Mouse (Mus musculus): ENCODE results near the gene Stard9. TPM values are rescaled to one million over a fixed set of nuclear protein-coding genes. Genes with fewer than 3 reads are reported as not detected.
A peak's percentile ranks its signal among the peaks of the same experiment; 100 is the strongest.

The Stard9 gene
- total and polyA plus RNA-seq, 3 experiments: 0.54 to 12.3 (median 3.7) TPM

DNA sequence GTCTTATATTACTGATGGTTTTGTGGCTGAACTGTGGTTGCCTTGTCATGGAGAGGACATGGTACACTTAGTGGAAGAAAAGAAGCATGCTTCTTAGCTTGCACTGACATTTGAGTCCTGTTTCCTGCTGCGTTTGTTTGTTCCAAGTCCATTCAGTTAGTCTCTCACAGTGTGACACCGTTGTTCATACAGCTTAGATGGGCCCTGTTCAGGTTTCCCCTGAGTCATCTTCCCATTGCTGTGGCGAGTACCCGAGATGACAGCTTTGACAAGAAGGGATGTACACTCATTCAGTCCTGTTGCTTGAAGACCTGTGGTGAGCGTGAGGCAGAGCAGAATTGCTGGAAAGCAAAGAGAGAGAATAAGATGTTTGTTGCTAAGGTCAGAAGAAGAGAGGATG lies 29.6 kb downstream of the Stard9 start:
- H3K9me3 ChIP-seq (replicated peaks): no peaks in the 10 kb centered on the region
- H3K27me3 ChIP-seq (ENCODE audit: insufficient read depth, low read length): no peaks in the 10 kb centered on the region; the same call in 1 of the 2 replicates
- no peak for DNase-seq (ENCODE audit: low spot score)
- no peak overlapping the region for H3K4me3 ChIP-seq (ENCODE audit: low read depth, low read length)
- H3K36me3 ChIP-seq (replicated peaks): no peaks in the 10 kb centered on the region
- no peak for TF ChIP-seq CTCF (IDR thresholded peaks at IDR 0.05; ENCODE audit: low read depth, low read length)
- H3K4me1 ChIP-seq (ENCODE audit: insufficient read depth, low read depth, low read length): peaks cover 68% of the 10 kb centered on the region
- no peak for ATAC-seq (ENCODE audit: extremely low read depth, insufficient number of reproducible peaks, low FRiP score, poor library complexity, severe bottlenecking)

DNA sequence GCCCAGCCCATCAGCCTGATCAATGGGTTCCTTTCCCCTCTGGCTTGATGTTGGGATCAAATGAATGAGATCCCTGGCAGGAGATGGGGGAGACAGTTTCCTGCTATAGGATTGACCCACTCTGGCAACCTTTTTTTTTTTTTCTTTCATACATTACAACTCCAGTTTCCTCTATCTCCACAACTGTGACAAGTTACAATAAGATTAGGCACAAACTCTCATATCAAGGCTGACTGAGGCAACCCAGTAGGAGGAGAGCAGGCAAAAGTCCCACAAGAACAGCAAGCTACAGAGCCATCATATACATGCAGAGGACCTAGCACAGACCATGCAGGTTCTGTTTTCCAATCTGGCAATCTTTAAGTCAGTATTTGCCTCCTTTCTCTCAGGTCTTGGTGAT lies 30.4 kb downstream of the Stard9 start:
- ATAC-seq (ENCODE audit: extremely low read depth, insufficient number of reproducible peaks, low FRiP score, poor library complexity, severe bottlenecking) (no peak), DNase-seq (ENCODE audit: low spot score) (no peak)
- no peaks in the 10 kb centered on the region for H3K36me3 ChIP-seq (replicated peaks)
- no peaks in the 10 kb centered on the region for H3K9me3 ChIP-seq (replicated peaks)
- TF ChIP-seq POLR2AphosphoS5 (IDR thresholded peaks at IDR 0.05; ENCODE audit: insufficient replicate concordance, low read depth, low read length): no peak
- TF ChIP-seq GATA2 (IDR thresholded peaks at IDR 0.05; ENCODE audit: borderline replicate concordance, low read depth, low read length): no peak
- TF ChIP-seq TAL1 (conservative IDR thresholded peaks at IDR 0.05; ENCODE audit: low read depth, low read length): no peak
- H3K4me3 ChIP-seq (ENCODE audit: low read depth, low read length): no peak overlapping the region
- H3K27me3 ChIP-seq (ENCODE audit: insufficient read depth, low read length): peaks cover 6% of the 10 kb centered on the region; the same call in 1 of the 2 replicates
- peaks cover 75% of the 10 kb centered on the region for H3K4me1 ChIP-seq (ENCODE audit: insufficient read depth, low read depth, low read length)

DNA sequence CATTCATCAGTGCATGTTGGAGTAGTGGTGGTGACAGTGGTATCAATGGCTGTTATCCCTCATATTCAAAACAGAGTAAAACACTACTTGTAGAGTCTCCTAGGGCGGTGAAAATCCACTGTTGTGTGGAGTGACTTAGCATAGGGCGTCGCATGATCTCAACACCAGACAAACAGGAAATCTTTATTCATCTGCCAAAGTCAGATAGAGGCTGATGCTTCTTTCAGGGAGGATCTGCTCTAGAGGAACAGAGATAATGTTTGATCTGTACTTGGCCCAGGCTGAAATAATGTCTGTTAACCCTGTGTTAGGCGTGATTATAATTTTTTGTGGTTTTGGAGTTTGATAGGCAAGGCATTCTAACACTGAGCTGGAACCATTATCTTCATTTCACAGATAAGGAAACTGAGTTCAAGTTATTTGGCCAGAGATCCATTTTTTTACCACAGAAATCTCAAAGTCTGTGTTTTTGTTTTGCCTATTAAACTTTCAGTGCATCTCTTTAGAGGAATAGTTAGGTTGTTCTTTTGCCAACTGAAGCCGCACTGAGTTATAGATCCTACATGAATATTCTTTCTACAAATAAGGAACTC lies 31.7 kb downstream of the Stard9 start:
- TF ChIP-seq CTCF (IDR thresholded peaks at IDR 0.05; ENCODE audit: low read depth, low read length) (no peak), TAL1 (conservative IDR thresholded peaks at IDR 0.05; ENCODE audit: low read depth, low read length) (peak; percentile 95), GATA1 (IDR thresholded peaks at IDR 0.05; ENCODE audit: borderline replicate concordance, low read length) (no peak), POLR2AphosphoS5 (IDR thresholded peaks at IDR 0.05; ENCODE audit: insufficient replicate concordance, low read depth, low read length) (no peak), GATA2 (IDR thresholded peaks at IDR 0.05; ENCODE audit: borderline replicate concordance, low read depth, low read length) (no peak)
- H3K27me3 ChIP-seq (ENCODE audit: insufficient read depth, low read length): peaks cover 6% of the 10 kb centered on the region; the same call in 1 of the 2 replicates
- peaks cover 67% of the 10 kb centered on the region for H3K4me1 ChIP-seq (ENCODE audit: insufficient read depth, low read depth, low read length)
- H3K4me3 ChIP-seq (ENCODE audit: low read depth, low read length): no peak overlapping the region; the same call in 1 of the 2 replicates
- DNase-seq (ENCODE audit: low spot score) (peak; percentile 42), ATAC-seq (ENCODE audit: extremely low read depth, insufficient number of reproducible peaks, low FRiP score, poor library complexity, severe bottlenecking) (peak; percentile 98)
- no peaks in the 10 kb centered on the region for H3K9me3 ChIP-seq (replicated peaks)
- H3K36me3 ChIP-seq (replicated peaks): no peaks in the 10 kb centered on the region

DNA sequence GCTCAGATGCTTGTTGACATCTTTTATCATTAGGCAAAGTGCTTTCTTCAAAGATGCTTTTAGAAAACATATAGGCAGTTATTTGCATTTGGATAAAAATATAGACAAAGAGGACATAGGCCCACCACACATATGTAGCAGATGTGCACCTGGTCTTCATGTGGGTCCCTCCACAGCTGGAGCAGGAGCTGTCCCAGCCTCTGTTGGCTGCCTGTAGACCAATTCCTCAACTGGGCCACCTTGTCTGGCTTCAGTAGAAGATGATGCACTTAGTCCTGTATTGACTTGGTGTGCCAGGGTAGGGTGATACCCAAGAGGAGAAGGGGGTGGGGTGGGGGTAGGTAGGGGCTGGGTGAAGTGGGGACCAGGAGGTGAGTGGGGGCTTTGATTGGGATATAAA lies 33.8 kb downstream of the Stard9 start:
- peaks cover 12% of the 10 kb centered on the region; the same call in 1 of the 2 replicates for H3K27me3 ChIP-seq (ENCODE audit: insufficient read depth, low read length)
- no peak overlapping the region for H3K4me3 ChIP-seq (ENCODE audit: low read depth, low read length)
- peaks cover 57% of the 10 kb centered on the region for H3K4me1 ChIP-seq (ENCODE audit: insufficient read depth, low read depth, low read length)
- H3K9me3 ChIP-seq (replicated peaks): no peaks in the 10 kb centered on the region
- TF ChIP-seq GATA2 (IDR thresholded peaks at IDR 0.05; ENCODE audit: borderline replicate concordance, low read depth, low read length): no peak
- TF ChIP-seq CTCF (IDR thresholded peaks at IDR 0.05; ENCODE audit: low read depth, low read length): no peak
- no peak for TF ChIP-seq GATA1 (IDR thresholded peaks at IDR 0.05; ENCODE audit: borderline replicate concordance, low read length)
- TF ChIP-seq POLR2AphosphoS5 (IDR thresholded peaks at IDR 0.05; ENCODE audit: insufficient replicate concordance, low read depth, low read length): no peak
- no peak for TF ChIP-seq TAL1 (conservative IDR thresholded peaks at IDR 0.05; ENCODE audit: low read depth, low read length)
- H3K36me3 ChIP-seq (replicated peaks): no peaks in the 10 kb centered on the region
- DNase-seq (ENCODE audit: low spot score) (no peak), ATAC-seq (ENCODE audit: extremely low read depth, insufficient number of reproducible peaks, low FRiP score, poor library complexity, severe bottlenecking) (no peak)

GRCm38 (mm10) chr2:120663491-120664154 lies 34.7 kb downstream of the Stard9 start:
- Histone ChIP-seq H3K9me3 (replicated peaks) (no peaks in the 10 kb centered on the region), H3K27me3 (ENCODE audit: insufficient read depth, low read length) (peaks cover 12% of the 10 kb centered on the region; the same call in 1 of the 2 replicates), H3K36me3 (replicated peaks) (no peaks in the 10 kb centered on the region), H3K4me1 (ENCODE audit: insufficient read depth, low read depth, low read length) (peaks cover 49% of the 10 kb centered on the region), H3K4me3 (ENCODE audit: low read depth, low read length) (no peak overlapping the region)
- TF ChIP-seq GATA1 (IDR thresholded peaks at IDR 0.05; ENCODE audit: borderline replicate concordance, low read length) (no peak), POLR2AphosphoS5 (IDR thresholded peaks at IDR 0.05; ENCODE audit: insufficient replicate concordance, low read depth, low read length) (no peak), CTCF (IDR thresholded peaks at IDR 0.05; ENCODE audit: low read depth, low read length) (no peak), GATA2 (IDR thresholded peaks at IDR 0.05; ENCODE audit: borderline replicate concordance, low read depth, low read length) (no peak), TAL1 (conservative IDR thresholded peaks at IDR 0.05; ENCODE audit: low read depth, low read length) (no peak)
- DNase-seq (ENCODE audit: low spot score): no peak
- ATAC-seq (ENCODE audit: extremely low read depth, insufficient number of reproducible peaks, low FRiP score, poor library complexity, severe bottlenecking): no peak

- Histone ChIP-seq H3K4me1 (ENCODE audit: insufficient read depth, low read depth, low read length) (peaks cover 17% of the 10 kb centered on the region), H3K27me3 (ENCODE audit: insufficient read depth, low read length) (peaks cover 12% of the 10 kb centered on the region; the same call in 1 of the 2 replicates), H3K36me3 (replicated peaks) (no peaks in the 10 kb centered on the region), H3K9me3 (replicated peaks) (no peaks in the 10 kb centered on the region), H3K4me3 (ENCODE audit: low read depth, low read length) (no peak overlapping the region)
- ATAC-seq (ENCODE audit: extremely low read depth, insufficient number of reproducible peaks, low FRiP score, poor library complexity, severe bottlenecking) (no peak), DNase-seq (ENCODE audit: low spot score) (no peak)
- no peak for TF ChIP-seq TAL1 (conservative IDR thresholded peaks at IDR 0.05; ENCODE audit: low read depth, low read length)
- TF ChIP-seq CTCF (IDR thresholded peaks at IDR 0.05; ENCODE audit: low read depth, low read length): no peak
- TF ChIP-seq GATA2 (IDR thresholded peaks at IDR 0.05; ENCODE audit: borderline replicate concordance, low read depth, low read length): no peak
- no peak for TF ChIP-seq POLR2AphosphoS5 (IDR thresholded peaks at IDR 0.05; ENCODE audit: insufficient replicate concordance, low read depth, low read length)
- no peak for TF ChIP-seq GATA1 (IDR thresholded peaks at IDR 0.05; ENCODE audit: borderline replicate concordance, low read length)
Observed at GRCm38 (mm10) chr2:120667446-120667845, 38.5 kb downstream of the Stard9 start.

Data from G1E (cell line).